Mouse (Mus musculus): ENCODE data around the gene Myrf.
"Not testable (repeated sequence)": the region's sequence is repeated elsewhere in the genome, so short reads cannot be mapped to it uniquely, and the experiment has no call there.

Gene Myrf

GRCm38 (mm10) chr19:10173844-10174539, 66.6 kb downstream of the Myrf start:
- DNase-seq: no peak

GRCm38 (mm10) chr19:10173116-10173718, 67.3 kb downstream of the Myrf start:
- DNase-seq: no peak

GRCm38 (mm10) chr19:10171846-10172245, 68.7 kb downstream of the Myrf start:
- DNase-seq: no peak

GRCm38 (mm10) chr19:10171359-10171758, 69.2 kb downstream of the Myrf start:
- DNase-seq: no peak

- DNase-seq: no peak
Measured at GRCm38 (mm10) chr19:10170466-10170865, 70.1 kb downstream of the Myrf start.

- DNase-seq: not testable (repeated sequence)
Measured at GRCm38 (mm10) chr19:10169692-10170330, 70.7 kb downstream of the Myrf start.

GRCm38 (mm10) chr19:10169179-10169578, 71.4 kb downstream of the Myrf start:
- no peak for DNase-seq

- no peak for DNase-seq
Measured at GRCm38 (mm10) chr19:10168441-10168840, 72.1 kb downstream of the Myrf start.

GRCm38 (mm10) chr19:10167951-10168350, 72.6 kb downstream of the Myrf start:
- DNase-seq: no peak

GRCm38 (mm10) chr19:10167112-10167511, 73.4 kb downstream of the Myrf start:
- no peak for DNase-seq

GRCm38 (mm10) chr19:10165928-10166327, 74.6 kb downstream of the Myrf start:
- DNase-seq: not testable (repeated sequence)

- DNase-seq: no peak
Measured at GRCm38 (mm10) chr19:10163896-10164295, 76.7 kb downstream of the Myrf start.

All from right cerebral cortex, postnatal 14 days (tissue).